Mouse (Mus musculus) megakaryocyte, embryonic 14.5 days (primary cell): ENCODE data around the gene Negr1.

Source experiments
- FLI1 ChIP-seq: IDR thresholded peaks from 2 replicates; pipeline ENCODE4 v1.6.1; 2012; ENCODE audit warnings: low read length, inconsistent platforms, mixed read lengths
- GATA1 ChIP-seq: IDR thresholded peaks from 3 replicates; pipeline ENCODE4 v1.6.1; 2012; ENCODE audit warnings: mixed read lengths, low read length, inconsistent platforms, borderline replicate concordance

DNA sequence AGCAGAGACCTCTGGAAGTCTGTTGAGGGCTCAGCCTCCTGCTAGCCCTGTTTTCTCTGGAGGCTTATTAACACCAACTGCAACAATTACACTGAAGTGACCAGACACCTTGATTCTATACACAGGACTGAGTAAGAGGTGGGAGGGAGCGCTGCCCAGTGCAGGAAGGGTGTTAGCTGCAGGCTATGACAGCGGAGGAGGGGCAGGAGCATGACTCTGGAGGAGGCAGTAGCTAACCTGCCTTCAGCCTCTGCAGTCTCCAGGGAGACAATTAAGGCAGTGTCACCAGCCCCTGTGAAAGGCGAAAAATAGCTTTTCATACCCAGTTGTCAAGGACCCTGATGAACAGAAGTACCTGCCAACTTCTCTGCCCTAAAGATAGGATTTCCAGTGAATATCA lies 694.3 kb downstream of the Negr1 start:
- no peak for TF ChIP-seq GATA1
- no peak for TF ChIP-seq FLI1
